Mouse (Mus musculus) ES-Bruce4 (cell line): ENCODE data around the gene Fshb.

Experiments used
- CTCF ChIP-seq: IDR thresholded peaks from one replicate; pipeline ENCODE4 v1.8.1; 2011; ENCODE audit warnings: low read depth, low read length
- EP300 ChIP-seq: IDR thresholded peaks from 2 replicates; pipeline ENCODE4 v1.6.1; 2011; ENCODE audit warnings: low read depth, low read length; ENCODE audit not compliant: insufficient read depth
- POLR2A ChIP-seq: IDR thresholded peaks from one replicate; pipeline ENCODE4 v1.8.1; 2011; ENCODE audit warnings: low read length; ENCODE audit not compliant: insufficient read depth

DNA sequence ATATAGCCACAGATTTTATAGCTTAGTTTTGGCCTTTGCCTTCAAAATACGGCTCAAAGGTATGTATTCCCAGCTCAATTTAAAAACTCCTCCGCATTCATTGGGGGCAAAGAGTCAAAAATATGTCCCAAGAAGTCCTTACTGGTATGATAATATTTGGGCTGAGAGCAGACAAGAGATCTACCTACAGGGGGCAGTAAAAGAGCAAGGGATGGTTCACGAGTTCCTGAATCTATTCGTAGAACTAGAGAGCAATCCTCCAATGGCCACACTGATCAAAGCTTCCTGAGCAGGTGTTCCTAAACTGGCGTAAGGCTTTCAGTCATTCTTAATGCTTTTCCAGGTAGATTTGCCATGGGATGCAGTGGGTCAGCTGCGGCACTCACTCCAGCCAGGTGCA lies 49.3 kb downstream of the Fshb start:
- TF ChIP-seq POLR2A (no peak), CTCF (no peak), EP300 (no peak)
